Comparison of ENCODE assay signal across 21 mouse cellular contexts in the genomic region with DNA sequence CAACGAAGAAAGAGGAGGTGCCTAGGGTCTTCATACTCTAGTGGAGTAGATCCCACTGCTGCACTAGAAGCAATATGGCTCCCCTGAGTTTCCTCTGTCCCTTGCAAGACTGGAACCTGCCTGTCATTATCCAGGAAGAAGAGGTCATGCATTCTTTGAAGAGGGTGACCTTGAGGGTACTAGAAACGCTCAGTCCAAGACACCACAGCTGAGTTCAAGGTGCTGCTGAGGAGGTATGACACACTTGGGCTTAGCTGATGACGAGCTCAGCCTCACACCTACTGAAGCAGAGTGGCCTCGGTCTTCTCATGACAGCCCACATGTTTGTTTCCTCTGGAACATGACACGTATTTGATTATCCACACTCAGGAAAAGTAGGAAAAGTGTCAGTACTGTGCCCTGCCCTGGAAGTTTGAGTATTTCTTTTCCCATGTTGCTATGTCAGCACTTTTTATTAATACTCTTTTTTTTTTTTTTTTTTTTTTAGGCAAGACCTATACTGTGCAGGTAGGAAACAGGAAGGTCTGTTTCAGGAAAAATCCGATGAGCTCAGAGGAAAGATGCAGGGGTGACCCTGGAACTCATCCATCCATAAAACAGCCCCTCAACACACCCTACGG.
A peak's percentile ranks its signal among the peaks of the same experiment; 100 is the strongest.
DNase-seq lines count a peak whose midpoint lies in the region; ATAC-seq lines count a peak whose summit lies in the region.
"Had no signal": no experiment of that assay in that cellular context is flagged by ENCODE, and none has a peak within 500 bp of the region (broad histone marks: within the 10 kb centered on the region; RNA-seq: fewer than 3 reads in every experiment).

No protein-coding gene starts in this region.

- H3K27ac ChIP-seq in heart, embryonic 14.5 days (replicated peaks in 1 of 2; ENCODE audit: control insufficient read depth in 1 of 2, insufficient read depth in 1 of 2, low read depth in 2 of 2, low read length in 2 of 2) = peak overlapping the region; percentile 3 to 80
- H3K27ac ChIP-seq in lung, embryonic 15.5 days = 0 out of 2 replicates have a peak overlapping the region, but pooled peaks have one; percentile 69
- peak overlapping the region; percentile 49 for H3K27ac ChIP-seq in brown adipose tissue, adult 24 weeks (replicated peaks; ENCODE audit: low read depth, low read length)
- 0 out of 2 replicates have a peak overlapping the region, but pooled peaks have one; percentile 29 for H3K27ac ChIP-seq in liver, embryonic 15.5 days (replicated peaks)
- H3K27ac ChIP-seq: heart, adult 2 months; hindbrain, embryonic 15.5 days; midbrain, embryonic 13.5 days; neural tube, embryonic 15.5 days had no signal

- no peaks in the 10 kb centered on the region for H3K9me3 ChIP-seq in heart, embryonic 14.5 days (ENCODE audit: control insufficient read depth, low read length)
- H3K9me3 ChIP-seq in lung, embryonic 15.5 days = no peaks in the 10 kb centered on the region
- H3K9me3 ChIP-seq in liver, embryonic 15.5 days (replicated peaks) = no peaks in the 10 kb centered on the region
- H3K9me3 ChIP-seq: hindbrain, embryonic 15.5 days; midbrain, embryonic 13.5 days; neural tube, embryonic 15.5 days had no signal

- H3K4me1 ChIP-seq in heart, embryonic 14.5 days (ENCODE audit: control insufficient read depth in 2 of 2, insufficient read depth in 2 of 2, low read length in 2 of 2) = peaks cover 12 to 27% of the 10 kb centered on the region in 2 experiments
- peaks cover 32% of the 10 kb centered on the region for H3K4me1 ChIP-seq in lung, embryonic 15.5 days
- peaks cover 27% of the 10 kb centered on the region for H3K4me1 ChIP-seq in brown adipose tissue, adult 24 weeks (ENCODE audit: control insufficient read depth, insufficient read depth, insufficient read length, low read length)
- H3K4me1 ChIP-seq in liver, embryonic 15.5 days (replicated peaks) = peaks cover 27% of the 10 kb centered on the region

- intact Hi-C loops in heart, postnatal 14 days (cut with DNase I) = no loop called here

- no peak for DNase-seq in heart, postnatal 14 days
- no peak for DNase-seq in lung, postnatal 10 days
- no peak for DNase-seq in cerebellum, adult 9-11 months
- no peak for DNase-seq in B cell, adult 2 months
- DNase-seq: adrenal gland, adult 8-10 months; cerebellum, adult 11-12 months; cerebellum, postnatal 36 days; heart, adult 2 months; left cerebral cortex, postnatal 4 days; lung, adult 18-20 months; thymus, postnatal 36 days had no signal

- peaks cover 49% of the 10 kb centered on the region for H3K36me3 ChIP-seq in heart, embryonic 14.5 days (ENCODE audit: control insufficient read depth, insufficient read depth, low read length)
- peaks cover 13% of the 10 kb centered on the region; the same call in 1 of the 2 replicates for H3K36me3 ChIP-seq in lung, embryonic 15.5 days
- H3K36me3 ChIP-seq in liver, embryonic 15.5 days (replicated peaks) = no peaks in the 10 kb centered on the region
- H3K36me3 ChIP-seq: hindbrain, embryonic 15.5 days; midbrain, embryonic 13.5 days; neural tube, embryonic 15.5 days had no signal

- no peak overlapping the region for H3K4me3 ChIP-seq in heart, embryonic 14.5 days (ENCODE audit: control insufficient read depth in 1 of 2, insufficient read depth in 1 of 2, low read depth in 1 of 2, low read length in 2 of 2)
- H3K4me3 ChIP-seq in lung, embryonic 15.5 days = no peak overlapping the region
- H3K4me3 ChIP-seq in brown adipose tissue, adult 24 weeks (ENCODE audit: insufficient read depth, low read depth, low read length) = no peak overlapping the region
- H3K4me3 ChIP-seq in liver, embryonic 15.5 days (replicated peaks) = no peak overlapping the region
- H3K4me3 ChIP-seq: erythroblast, embryonic 14.5 days; heart, adult 2 months; hindbrain, embryonic 15.5 days; midbrain, embryonic 13.5 days; myocyte; neural tube, embryonic 15.5 days had no signal

- ATAC-seq in heart, embryonic 14.5 days (ENCODE audit: insufficient number of reproducible peaks, insufficient read depth, low FRiP score, low read depth) = no peak
- ATAC-seq in lung, embryonic 15.5 days (ENCODE audit: borderline replicate concordance, extremely low read depth, low FRiP score, low TSS enrichment) = no peak
- no peak for ATAC-seq in liver, embryonic 15.5 days (ENCODE audit: insufficient read depth)
- ATAC-seq: forebrain, embryonic 16.5 days; midbrain, embryonic 13.5 days had no signal

- no peak overlapping the region for H3K9ac ChIP-seq in heart, embryonic 14.5 days (ENCODE audit: low read length)
- no peak overlapping the region for H3K9ac ChIP-seq in lung, embryonic 15.5 days
- no peak overlapping the region for H3K9ac ChIP-seq in liver, embryonic 15.5 days
- H3K9ac ChIP-seq: hindbrain, embryonic 15.5 days; midbrain, embryonic 13.5 days; neural tube, embryonic 15.5 days had no signal

- H3K27me3 ChIP-seq in heart, embryonic 14.5 days (ENCODE audit: control insufficient read depth, insufficient read depth, low read length) = no peaks in the 10 kb centered on the region
- no peaks in the 10 kb centered on the region for H3K27me3 ChIP-seq in lung, embryonic 15.5 days
- H3K27me3 ChIP-seq in liver, embryonic 15.5 days = no peaks in the 10 kb centered on the region
- H3K27me3 ChIP-seq: hindbrain, embryonic 15.5 days; midbrain, embryonic 13.5 days; neural tube, embryonic 15.5 days had no signal

- WGBS in heart, embryonic 14.5 days = 57% methylated on average over 7 of the region's 7 CpGs
- 58% methylated on average over 7 of the region's 7 CpGs for WGBS in lung, embryonic 15.5 days
- WGBS in liver, embryonic 15.5 days (ENCODE audit: insufficient replicate concordance) = 74% methylated on average over 7 of the region's 7 CpGs

- no peak overlapping the region for H3K4me2 ChIP-seq in heart, embryonic 14.5 days (ENCODE audit: low read length)
- H3K4me2 ChIP-seq in lung, embryonic 15.5 days = no peak overlapping the region
- H3K4me2 ChIP-seq in liver, embryonic 15.5 days = no peak overlapping the region
- H3K4me2 ChIP-seq: hindbrain, embryonic 15.5 days; midbrain, embryonic 13.5 days; neural tube, embryonic 15.5 days had no signal
